Mouse (Mus musculus): ENCODE data around the gene Slc5a5.

Gene Slc5a5

GRCm38 (mm10) chr8:70879500-70879899 lies 13.1 kb downstream of the Slc5a5 start:
- peak; percentile 84 for DNase-seq

DNA sequence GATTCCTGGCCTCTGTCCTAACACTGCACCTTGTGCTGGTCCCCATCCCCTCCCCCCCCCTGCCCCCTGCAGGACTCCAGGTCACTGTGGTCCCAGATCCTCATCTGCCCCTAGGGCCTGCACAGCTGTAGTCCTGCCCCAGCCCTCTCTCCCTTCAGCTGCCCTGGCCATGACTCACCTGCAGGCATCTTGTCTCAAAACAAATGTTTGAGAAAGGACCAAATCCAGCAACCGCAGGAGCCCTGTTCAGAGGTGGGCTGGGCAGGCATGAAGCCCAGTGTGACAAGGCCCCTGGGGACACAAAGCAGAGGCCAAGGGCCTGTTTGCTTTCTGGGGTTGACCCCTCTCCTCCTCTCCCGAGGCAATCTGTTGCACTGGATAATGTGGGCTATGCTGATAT lies 14.4 kb downstream of the Slc5a5 start:
- no peak for DNase-seq

- DNase-seq, result no peak
These were observed 16.2 kb downstream of the Slc5a5 start for GRCm38 (mm10) chr8:70876382-70876781.

GRCm38 (mm10) chr8:70874441-70874840 lies 18.1 kb downstream of the Slc5a5 start:
- DNase-seq, result peak; percentile 54

DNA sequence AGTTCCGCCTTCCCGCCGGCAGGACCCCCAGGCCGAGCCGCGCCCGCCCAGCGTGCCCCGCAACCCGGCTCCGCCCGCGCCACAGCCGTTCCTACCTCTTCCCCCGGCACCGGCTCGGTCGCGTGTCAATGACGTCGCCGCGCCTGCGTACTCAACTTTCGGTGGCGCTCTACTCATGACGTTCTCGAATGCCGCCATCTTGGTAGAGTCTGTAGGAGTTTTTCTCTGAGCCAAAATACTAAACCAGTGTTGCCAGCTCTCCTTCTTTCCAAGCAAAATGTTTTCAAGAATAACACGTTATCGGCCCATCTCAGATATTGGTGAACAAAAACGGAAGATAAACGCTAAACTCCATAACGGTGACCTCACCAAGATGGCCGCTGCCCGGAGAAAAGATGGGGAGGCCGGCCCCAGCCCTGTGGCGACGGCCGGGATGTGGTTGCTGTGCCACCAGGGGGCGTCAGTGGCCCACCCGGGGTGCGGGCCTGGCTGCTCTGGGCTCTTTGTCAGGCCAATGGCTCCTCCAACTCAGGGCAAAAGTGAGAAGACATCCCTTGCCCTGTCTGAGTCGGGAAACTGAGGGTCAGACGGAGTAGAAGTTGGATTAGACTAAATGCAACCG lies 19.1 kb downstream of the Slc5a5 start, which contains the start of gene Ccdc124:
TSS of gene Ccdc124 (minus strand) at position 572 of the 622 bp plus-strand sequence.
- DNase-seq, result peak; percentile 96

GRCm38 (mm10) chr8:70872643-70873363 lies 19.8 kb downstream of the Slc5a5 start:
- DNase-seq, result no peak

DNA sequence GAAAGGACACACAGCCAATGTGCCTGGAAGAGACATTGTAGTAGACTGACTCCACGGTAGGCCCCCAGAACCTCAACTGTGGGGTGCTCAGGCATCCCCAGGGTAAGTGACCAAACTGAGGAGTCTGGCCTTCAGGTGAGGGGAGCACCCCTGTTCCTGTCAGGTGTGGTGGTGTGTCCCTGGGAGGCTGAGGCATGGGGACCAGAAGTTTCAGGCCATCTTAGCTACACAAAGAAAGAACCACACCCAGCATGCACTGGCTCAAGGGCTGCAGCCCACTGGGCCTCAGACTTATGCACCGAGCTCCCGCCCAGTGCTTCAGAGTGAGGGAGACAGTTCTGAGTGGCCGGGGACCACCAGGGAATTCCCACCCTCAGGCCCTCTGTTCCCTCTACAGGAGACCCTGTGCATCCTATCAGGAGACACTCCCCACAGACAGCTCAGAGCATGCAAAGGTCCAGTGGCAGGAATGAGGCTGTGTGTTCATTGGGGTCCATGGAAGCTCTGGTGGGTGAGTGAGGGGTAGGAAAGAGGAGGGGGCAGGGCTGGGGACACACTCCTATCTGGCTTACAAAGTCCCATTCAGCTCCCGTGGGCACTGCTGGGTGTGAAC lies 21.3 kb downstream of the Slc5a5 start:
- DNase-seq, result no peak

DNA sequence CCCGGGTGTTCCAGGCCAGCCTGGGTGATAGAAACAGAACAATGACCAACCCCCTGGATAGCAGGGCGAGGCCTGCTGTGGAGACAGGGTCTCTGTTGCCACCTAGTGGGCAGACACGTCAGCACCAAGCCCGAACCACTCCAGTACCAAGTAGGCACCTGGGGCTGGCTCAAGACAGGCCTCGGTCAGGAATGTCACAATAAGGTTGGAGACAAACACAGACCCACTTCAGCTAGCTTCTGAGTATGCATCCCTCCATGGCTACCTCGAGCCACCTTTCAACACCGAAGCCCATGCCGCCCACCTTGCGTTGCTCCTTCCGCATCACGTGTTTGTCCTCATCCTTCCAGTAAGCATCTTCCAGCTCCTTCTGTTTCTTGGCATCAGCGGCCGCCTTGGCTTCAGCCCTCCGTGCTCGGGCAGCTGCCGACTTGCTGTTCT lies 22.9 kb downstream of the Slc5a5 start:
- peak; percentile 72 for DNase-seq

DNA sequence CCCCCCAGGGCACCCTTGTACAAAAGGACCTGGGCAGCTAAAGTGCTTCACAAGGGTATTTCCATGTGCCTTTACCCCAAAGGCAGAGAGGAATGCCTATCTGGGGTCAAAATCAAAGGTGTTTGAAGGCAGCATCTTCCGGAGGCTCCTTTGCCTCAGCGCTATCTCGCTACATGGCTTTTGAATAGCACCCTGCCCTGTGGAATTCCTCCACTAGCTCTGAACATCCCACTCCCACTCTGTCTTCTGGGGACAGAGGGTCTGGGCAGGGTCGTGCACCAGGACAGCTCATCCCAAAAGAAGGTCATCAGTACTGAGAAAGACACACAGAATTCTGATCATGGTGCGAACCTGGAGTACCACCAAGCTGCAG lies 23.4 kb downstream of the Slc5a5 start:
- DNase-seq, result no peak

GRCm38 (mm10) chr8:70868559-70869198 lies 23.9 kb downstream of the Slc5a5 start:
- DNase-seq, result peak; percentile 61

DNA sequence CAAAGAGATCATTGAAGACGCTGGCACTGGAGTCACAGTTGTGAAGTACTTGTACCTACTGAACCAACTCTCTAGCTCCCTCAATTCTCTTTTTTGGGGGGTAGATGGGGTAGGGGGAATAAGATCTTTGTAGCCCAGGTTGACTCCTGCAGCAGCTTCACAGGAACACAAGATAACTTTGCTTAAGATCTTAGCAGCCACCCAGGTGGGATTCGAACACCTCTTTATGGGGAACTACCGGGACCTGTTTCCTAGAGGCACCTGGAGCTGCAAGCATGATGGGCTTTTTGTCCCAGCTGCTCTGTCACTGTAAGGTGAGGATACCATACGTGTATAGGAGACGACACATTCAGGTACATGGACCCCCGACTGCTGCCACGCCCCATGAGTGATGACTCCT lies 26.0 kb downstream of the Slc5a5 start:
- DNase-seq, result no peak

DNA sequence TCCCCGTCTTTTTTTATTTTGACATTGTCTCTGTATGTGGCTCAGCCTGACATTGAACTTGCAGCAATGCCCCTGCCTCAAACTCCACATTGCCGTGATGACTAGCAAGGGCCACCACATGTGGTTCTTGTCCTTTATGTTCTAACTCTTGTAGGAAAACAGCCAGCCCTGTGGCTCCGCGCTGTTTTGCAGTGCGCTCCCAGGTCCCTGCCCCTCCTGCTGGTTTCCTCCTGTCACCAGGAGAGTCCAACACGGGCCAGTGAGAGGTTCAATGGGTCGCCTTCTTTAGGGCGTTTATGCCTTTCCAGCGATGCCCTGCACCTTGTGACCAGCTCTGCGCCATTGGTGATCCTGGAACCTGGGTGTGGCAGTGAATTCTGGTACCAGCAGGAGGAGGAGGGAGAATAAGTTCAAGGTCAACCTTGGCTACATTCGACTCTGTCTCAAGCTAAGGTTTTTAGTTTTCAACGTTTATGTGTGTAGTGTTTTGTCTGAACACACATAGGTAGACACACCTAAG lies 26.5 kb downstream of the Slc5a5 start:
- no peak for DNase-seq

GRCm38 (mm10) chr8:70865350-70866000 lies 27.1 kb downstream of the Slc5a5 start:
- peak; percentile 99 for DNase-seq

- DNase-seq, result peak; percentile 68
These were observed 27.8 kb downstream of the Slc5a5 start for GRCm38 (mm10) chr8:70864712-70865221.

- DNase-seq, result peak; percentile 62
These were observed 28.4 kb downstream of the Slc5a5 start for GRCm38 (mm10) chr8:70863956-70864711.

DNA sequence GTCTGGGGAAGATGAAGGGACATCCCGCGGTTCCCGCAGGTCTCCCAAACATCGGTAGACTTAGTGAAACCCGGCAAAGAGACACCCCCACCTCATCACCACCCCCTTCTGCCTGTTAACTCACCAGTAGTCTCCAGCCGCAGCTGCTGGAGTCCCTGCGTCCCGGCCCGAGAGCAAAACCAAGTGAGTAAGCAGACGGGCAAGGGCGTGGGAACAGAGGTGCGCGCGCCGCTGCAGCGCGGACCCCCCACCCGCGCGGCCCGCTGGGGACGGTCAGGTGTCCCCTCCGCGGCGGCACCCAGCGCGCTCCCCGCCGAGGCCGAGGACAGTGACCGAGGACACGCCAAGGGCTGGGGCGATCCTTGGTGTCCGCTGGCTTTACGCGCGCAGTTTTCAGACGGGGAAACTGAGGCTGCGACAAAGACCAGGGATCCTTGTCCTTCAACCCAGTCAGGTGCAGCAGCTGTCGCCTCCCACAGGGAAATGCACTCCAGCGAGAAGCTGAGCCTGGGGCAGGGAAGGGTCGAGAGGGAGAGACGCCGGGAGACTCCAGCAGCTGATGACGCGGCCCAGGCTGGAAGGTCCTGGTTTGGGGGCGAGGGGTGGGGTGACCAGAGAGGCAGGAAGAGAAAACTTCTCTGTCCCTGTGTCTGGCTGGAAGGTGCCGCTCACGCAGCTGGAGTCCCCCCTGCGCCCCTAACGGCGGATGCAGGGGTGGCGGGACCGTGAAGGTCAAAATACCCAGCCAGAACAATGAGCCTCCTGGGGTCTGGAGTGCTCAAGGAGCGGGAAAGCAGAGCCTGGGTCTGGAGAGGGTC lies 29.5 kb downstream of the Slc5a5 start, which contains the start of gene Kcnn1:
TSS of gene Kcnn1 (minus strand) at position 435 of the 818 bp plus-strand sequence.
- DNase-seq, result peak; percentile 50

- no peak for DNase-seq
These were observed 35.0 kb downstream of the Slc5a5 start for GRCm38 (mm10) chr8:70857516-70857915.

DNA sequence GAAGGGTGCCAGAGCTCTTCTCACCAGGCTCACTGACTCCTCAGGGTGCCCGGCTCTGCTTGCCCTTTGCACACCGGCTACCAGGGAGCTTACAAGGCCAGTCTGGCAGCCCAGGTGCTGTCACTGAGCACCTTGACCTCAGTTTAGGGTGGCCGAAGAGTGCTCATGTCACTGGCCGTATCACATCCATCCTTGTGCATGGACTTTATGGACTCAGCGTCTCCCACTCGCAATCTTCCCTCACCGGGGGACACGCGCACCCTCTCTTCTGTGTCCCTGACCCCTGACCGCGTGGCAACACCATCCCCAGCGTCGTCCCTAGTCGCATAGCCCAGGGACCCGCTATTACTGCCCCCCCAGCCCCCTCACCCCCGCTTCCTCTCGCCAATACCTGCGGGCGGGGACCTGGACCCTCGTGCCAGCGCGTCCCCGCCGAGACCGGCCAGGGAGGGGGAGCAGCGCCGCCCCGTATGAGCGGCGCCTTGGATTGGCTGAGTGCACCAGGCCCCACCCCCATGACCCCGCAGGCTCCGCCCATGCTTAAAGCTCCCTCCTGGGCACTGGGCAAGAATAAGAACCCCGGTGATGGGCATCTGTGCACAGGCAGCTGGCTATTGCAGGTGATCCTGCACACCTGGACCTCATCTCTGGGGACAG lies 35.9 kb downstream of the Slc5a5 start:
- peak; percentile 85 for DNase-seq

- no peak for DNase-seq
These were observed 36.5 kb downstream of the Slc5a5 start for GRCm38 (mm10) chr8:70856028-70856427.

DNA sequence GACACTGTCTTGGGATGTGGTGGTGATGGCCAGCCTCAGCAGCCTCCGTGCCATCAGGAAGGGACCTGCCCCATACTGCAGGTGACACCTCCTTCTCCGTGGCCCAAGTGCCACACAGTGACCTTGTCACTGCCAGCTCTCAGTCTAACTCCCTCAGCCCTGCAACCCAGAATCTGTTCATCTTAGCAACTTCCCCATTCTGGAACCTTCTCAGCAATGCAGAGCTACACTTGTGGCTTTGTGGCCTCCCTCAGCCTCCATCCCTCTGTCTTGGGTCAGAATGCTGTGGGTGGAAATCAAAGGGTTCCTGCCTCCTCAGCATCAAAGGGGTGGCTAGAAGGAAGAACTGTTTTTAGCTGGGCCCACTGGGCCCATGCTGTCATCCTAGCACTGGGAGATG lies 38.7 kb downstream of the Slc5a5 start:
- no peak for DNase-seq
